Mouse (Mus musculus) heart, adult 8-10 months (tissue): ENCODE measurements at regions not wholly inside any gene's neighbourhood (a gene's known extent, or its start where the extent isn't known, plus 50 kb on each side); places are given as distances from the start of the nearest gene placed in this dataset.
"Not testable (repeated sequence)": the region's sequence is repeated elsewhere in the genome, so short reads cannot be mapped to it uniquely, and the experiment has no call there.

Source experiments
- DNase-seq: peaks from one replicate; pipeline ENCODE4 v3.0.0; 2022; ENCODE audit warnings: low spot score

DNA sequence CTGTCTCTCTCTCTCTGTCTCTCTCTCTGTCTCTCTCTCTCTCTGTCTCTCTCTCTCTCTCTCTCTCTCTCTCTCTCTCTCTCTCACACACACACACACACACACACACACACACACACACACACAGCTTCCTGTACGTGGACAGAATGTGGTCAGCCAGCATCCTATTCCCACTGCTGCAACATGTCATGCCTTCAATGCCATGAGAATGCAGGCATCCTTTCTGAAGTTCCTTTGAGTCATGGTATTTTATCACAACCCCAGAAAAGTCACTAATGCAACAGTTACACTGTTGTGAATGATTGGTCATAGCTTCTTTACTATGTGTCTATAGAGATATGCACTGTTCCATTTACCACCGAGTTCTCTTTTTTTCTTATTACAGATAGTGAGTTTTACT, 365.8 kb upstream of the Id2 start:
- not testable (repeated sequence) for DNase-seq

DNA sequence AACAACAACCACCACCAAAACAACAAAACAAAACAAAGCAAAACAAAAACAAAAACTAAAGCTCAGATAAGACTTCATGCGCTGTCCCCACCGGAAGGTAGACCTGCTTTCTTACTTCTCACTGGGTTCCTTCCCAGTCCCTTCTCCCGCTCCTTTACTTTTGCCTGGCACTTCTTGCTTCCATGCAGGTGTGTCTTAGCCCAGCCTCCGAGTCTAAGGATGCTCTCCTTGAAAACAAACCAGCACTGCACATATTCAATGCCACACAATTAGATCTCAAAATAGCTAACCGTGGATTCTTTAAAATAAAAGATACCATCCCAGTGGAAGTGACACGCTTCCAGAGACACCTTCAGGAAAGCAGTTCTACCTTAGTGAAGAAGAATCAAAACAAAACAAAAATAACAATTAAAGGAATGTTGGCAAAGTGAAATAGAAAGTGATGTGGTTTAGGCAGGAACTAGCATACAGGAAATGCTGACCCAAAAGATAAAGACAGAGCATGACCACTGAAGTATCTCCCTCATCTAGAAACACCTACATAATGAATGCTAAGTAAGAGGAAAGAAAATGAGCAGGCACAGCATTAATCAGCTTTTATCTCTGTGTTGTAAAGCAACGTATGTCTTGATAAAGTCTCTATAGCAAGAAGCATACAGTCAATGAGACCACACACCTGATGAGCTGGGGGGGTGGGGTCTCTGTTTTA, 358.5 kb upstream of the Id2 start:
- DNase-seq, result no peak

DNA sequence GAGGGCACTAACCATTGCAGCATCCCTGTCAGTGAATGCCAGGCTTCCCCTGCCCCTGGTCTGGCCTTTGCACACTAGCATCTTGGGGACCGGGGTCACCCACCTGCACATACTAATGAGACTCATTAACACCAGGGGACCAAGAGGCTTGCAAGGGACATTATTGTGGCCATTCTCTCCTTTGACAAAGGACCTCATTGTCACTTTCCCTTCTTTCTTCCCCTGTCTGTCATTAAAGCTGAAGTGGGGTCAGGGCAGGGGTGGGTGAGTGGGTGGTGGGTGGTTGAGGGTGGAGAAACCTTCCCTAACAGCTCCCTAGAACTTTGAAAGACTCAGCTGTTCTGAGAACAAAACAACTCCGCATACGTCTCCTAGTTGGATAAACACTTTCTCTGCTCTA, 356.4 kb upstream of the Id2 start:
- DNase-seq, result no peak

DNA sequence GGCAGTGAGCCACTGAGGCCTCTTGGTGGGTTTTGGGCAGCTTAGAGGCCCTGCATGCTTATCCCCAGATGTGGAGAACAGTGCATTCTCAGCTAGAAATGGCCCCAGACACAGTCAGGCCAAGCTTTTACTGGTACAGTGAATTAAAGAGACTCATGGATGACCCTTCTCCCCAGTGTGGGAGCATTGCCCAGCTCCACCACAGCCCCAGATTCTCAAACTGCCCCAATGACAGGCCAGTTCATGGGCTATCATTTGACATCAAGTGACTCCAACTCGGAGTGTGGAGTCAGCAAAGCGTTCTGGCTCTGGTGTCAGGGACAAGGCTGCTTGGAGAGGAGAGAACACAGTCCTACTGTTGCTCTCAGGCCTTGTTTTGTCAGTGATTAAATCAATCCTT, 354.2 kb upstream of the Id2 start:
- DNase-seq, result no peak

DNA sequence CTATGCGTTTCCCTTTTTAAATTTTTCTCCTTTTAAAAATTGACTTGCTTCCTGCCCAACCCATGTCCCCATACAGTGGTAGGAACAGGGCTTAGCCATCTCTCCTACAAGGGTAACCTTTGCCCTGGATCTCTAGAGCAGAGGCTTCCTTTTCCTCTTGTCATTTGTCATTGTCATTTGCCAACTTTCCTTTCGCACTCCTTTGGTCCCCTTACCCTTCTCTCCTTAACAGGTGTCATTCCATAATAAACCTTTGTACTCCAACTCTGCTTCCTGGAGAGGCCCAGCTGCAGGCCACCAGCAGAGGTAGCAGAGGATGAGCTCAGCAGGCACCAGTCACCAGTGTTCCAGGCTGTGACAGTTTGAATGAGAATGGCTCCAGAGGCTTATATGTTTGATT, 347.4 kb upstream of the Id2 start:
- no peak for DNase-seq

DNA sequence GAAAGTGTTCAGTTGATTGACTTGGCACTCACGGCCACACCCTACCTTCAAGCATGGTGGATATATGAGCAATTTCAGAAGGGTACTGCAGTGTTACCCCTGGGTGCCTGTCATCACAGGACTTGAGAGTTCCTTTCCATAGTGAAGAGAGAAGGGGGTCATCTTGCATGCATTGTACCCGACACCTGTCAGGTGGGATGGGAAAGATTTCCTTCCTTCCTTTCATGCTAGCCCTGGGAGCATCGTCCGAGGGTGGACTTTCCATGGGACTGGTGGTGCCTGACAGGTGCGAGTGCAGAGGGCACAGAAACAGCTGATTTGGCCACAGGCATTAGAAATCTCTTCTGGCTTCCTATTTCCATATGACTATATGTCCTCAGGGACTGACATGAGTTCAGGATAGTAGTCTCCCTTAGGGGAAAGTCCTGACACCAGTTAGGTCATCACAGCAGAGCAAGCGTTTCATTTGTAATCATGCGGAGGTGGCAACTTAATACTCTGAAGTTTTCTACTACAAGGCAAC, 342.1 kb upstream of the Id2 start:
- no peak for DNase-seq

DNA sequence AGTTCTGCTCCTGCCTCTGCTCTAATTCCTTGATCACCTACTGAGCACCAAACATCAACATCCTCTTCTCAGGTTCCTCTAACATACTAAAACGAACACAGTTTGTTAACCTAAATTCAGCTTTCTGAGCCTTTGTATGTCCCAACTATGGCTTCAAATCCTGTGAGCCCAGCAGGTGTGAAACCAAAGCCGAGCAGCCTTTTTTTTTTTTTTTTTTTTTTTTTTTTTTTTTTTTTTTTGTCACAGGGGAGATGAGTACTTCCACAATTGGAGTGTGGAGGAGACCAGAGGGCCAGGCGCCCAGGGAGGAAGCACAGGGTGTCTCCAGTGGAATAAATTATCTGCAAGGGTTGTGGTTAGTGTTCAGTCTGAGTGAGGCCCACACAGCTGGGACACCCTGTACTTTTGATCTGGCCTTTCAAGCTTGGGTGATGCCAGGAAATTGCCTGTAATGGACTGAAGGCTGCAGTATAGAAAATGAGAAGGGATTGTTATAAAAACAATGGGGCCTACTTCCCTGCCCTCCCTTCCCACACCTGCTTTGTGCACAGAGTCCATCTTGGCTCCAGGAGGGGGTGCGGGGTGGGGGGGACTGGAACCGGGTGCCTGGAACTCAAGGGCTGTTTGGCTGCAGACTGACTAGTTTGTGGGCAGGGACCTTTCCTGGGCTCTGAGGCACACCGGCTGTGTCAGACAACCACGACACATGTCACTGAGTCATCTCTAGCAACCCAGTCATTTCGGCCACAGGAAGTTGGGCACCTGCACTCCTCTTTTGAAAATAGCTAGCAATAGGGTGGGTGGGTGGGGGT, 341.5 kb upstream of the Id2 start:
- DNase-seq, result no peak

DNA sequence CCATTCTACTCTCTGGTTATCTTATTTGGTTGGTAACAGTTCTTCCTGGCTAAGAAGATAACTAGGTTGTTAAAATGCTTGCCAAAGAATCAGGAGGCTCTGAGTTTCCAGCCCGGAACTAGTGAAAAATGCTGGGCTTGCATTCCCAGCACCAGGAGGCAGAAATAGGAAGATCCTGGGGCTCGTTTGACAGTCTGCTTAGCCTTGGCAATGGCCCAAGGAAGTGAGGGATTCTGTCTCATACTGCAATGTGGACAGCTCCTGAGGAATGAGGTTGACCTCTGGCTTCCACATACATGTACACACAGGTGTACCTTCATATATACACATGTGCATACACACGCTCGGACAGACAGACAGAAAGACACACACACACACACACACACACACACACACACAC, 340.6 kb upstream of the Id2 start:
- DNase-seq, result no peak

DNA sequence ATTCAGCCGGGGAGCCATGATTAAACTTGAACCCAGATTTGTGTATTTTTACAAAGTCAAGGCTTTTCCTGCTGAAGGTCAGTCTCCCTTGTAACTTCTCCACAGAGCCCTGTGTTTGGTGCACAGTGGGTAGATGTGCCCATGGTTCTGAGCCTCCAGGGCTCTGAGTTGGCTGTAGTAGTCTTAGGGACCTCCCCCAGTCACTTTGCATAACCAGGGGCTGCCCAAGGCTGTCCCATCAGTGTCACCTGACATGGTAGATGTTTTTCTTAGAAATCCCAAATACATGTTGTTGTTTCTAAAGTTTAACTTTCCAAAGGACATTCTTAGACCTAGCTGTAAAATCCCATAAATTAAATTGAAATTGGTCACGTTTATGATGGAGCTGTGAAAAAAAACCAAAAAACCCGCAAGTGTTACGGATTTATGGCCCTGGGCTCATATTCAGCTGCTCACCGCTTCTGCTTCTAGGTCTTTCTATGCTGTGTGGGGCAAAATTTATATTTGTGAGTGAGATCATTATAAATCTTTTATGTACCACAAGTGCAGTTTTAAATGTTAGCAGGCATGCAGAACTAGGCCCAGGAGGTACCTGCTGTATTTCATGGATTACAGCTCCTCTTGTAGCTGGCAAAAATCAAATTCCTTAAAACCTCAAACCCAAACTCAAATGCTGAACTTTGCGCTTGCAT, 339.4 kb upstream of the Id2 start:
- DNase-seq, result no peak

DNA sequence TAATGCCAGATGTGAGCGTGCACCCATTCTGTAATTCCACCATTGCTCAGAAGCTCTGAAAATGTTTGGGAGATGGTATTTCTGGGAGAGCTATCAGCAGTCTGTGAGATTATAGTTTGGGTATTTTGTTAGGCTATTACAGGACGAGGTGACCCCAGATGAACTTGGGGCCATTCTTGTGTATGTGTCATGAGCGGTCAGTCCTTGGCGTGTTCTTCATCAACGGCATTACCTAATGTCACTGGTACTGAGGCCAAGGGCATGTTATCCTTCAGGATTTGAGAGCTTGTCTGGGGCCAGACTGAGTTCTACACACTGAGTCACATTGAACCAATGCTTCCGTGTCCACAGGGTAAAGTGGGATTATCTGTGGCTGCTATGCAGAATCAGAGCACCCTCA, 335.9 kb upstream of the Id2 start:
- DNase-seq, result no peak

DNA sequence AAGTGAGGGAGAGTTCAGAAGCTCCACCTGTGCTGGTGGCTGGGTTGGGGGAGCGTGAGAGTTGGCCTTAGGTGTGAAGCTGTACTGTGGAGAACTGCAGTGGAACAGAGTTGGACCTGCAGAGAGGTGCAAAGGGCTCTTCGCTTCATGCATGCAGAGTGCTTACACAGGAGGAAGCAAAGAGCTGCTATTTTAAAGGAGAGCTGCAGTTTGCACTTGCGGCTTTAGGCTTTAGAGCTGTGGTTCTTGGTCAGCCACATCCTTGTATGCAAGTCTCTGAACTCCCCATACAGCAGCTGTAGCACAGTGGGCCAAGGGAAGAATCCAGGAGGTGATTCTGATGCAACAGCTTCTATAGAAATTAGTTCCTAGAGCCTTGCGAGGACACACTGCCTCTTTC, 334.0 kb upstream of the Id2 start:
- no peak for DNase-seq

DNA sequence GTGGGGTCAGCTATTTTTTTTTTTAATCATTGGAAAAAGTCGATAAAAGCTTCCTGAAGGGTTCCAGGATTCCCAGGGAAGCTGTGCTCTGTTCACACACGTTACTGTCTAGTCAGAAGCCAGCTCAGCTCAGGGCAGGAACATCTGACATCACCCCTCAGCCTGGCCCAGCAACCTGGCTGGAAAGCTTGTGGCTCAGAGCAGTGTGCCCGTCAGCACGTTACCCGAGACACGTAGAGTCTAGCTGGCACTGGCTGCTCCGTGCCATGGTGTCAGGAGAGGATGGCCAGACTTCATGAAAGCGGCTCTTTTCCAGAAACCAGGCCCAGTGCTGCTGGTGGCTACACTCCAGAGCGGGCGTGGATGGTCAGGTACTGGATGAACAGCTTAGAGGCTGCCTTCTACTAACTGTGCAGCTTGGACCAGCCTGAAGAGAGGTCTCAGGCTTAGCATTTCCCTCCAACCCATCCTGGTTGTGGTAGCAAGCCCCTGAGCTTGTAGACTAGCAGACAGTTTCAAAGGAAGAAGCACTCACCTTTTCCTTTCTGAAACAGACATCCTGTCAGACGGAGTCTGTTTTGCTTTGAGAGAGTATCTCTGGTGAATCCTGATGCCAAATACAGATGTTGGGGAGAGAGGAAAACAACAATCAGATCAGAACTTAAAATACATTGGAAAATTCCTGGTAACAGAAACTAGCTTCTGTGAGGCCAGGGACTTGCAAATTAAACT, 331.1 kb upstream of the Id2 start:
- peak; percentile 20 for DNase-seq

DNA sequence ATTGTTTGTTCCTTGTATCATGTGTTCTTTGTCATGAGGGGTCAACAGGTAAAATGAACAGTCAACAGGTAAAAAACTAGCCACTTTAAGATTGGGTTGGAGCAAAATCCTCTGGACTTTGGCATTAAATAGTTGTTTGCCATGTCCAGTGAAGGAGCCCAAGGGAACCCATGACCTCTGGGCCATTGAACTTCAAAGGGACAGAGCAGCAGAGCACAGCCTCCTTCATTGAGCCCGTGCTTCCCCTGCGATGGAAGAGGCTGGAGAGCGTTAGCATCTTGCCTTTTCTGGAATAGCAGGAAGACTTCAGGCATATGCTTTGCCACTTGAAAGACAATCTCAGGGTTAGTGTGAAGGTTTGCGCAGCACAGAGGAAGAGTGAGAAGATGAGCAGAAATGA, 320.4 kb upstream of the Id2 start:
- no peak for DNase-seq

DNA sequence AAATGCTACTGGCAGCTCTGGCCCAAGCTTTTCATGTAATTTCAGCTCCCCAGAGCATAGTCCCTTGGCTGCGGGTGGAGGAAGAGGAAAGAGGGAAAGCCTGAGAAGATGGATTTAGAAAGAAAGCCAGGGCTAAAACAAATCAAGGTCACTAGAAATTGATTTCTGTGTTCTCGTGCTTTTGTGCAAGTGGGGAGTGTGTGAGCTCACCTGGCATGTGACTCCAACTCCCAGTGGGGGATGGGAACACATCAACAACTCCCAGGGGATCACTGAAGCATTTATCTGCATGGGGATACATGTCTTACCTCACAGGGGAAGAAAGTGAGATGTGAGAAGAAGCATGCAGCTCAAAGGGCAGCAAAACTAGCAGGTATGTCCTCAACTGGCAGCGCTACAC, 319.6 kb upstream of the Id2 start:
- DNase-seq, result no peak

DNA sequence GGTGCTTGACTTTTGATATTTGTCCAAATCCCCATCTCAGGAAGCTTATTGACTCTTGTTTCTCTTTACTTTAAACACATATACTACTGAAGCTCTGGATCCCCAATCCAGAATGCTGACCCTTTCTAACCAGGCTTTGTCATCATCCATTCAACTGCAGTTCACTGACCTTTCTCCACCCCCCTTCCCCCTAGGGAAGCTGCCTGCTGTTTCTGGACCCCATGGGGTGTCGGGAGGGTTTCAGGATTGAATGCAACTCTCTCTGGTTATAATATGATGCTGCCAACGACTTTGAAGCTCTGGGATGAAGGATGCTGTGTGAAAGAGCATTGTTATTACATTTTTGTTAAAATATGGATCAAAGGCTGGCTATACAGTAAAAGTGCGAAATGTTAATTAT, 318.7 kb upstream of the Id2 start:
- DNase-seq, result no peak

DNA sequence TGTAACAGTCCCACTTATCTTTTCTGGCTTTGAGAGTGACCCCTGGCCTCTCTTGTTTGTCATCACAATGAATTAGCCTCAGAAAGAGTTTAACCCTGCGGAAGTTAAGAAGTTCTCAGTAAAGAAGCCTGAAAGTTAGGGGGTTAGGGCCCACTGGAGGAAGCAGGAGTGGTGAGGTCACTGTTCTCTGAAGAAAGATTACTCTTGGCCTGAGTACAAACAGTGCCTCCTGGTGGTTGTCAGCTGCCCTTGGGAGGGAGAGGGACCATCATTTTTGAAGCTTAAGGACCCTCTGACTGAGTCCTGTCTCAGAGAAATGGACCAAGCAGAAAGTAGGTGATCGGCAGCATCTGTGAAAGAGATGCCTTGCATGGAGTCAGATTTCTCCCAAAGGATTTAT, 318.3 kb upstream of the Id2 start:
- peak; percentile 26 for DNase-seq

DNA sequence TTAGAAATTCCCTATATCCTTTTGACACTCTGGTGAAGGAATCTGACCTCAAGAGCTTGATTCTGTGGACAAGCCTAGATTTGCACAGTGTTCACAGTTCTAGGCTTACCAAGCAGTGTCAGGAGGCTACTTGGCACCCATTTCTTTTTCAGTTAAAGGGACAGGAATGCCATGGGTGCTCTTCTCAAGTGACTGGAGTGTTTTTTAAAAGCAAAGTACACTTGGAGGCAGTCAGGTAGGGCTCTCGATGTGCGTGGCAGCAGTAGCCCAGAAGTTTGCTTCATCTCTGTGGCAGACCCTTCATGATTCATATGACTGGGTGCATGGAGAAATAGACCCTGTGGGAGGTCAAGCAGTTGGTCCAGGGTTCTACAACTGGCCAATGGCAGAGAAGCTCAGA, 310.4 kb upstream of the Id2 start:
- no peak for DNase-seq

DNA sequence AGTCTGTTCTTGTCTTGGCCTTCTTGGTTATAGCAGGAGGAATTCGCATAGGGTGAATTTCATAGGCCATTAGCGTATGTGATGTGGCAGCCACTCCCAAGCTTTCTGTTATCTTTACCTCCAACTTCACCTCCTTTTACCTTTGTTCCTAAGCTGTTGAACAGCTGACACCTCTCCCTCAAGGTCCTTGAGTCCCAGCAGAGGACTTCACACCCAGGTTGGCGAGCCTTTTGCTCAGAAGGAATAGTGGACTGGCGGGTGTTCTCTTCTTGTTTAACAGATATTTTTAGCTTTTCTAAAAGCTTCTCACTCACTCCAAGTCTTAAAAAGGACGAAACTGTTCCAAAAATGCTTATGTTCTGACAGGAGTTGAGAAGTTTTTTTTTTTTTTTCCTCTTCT, 303.4 kb upstream of the Id2 start:
- no peak for DNase-seq

DNA sequence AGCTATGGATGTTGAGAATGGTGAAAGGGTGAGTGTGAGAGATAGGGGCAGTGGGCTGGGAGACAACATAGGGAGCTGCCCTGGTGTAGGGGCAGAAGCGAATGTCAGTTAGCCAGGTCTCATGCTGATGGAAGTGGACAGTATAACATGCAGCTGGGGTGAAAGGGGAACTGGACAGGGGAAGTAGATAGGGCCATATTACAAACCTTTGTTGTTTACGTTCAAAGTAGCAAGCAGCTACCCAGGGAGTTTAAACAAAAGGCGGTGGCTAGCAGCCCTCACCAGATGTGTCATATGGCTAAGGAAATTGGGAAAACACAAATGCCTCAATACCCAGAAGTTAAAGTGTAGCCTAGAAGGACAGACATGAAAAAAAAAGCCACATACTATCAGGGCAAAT, 301.8 kb upstream of the Id2 start:
- DNase-seq, result no peak

DNA sequence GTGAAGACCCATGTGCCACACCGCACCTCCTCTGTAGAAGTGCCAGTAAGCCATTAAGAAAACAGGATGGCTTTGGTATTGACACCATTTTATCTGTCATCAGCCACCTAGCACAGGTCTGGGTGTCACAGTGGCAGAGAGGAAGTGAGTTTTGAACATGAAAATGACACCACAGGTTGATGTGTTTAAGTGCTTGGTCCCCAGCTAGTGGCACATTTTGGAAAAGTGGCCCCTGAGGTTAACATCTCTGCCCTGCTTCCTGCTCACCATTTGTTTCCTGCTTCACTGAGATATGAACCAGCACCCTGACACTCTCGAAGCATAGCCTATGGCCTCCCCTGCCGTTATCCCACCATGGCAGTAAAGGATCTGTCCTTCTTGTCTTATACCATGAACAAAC, 297.4 kb upstream of the Id2 start:
- no peak for DNase-seq

DNA sequence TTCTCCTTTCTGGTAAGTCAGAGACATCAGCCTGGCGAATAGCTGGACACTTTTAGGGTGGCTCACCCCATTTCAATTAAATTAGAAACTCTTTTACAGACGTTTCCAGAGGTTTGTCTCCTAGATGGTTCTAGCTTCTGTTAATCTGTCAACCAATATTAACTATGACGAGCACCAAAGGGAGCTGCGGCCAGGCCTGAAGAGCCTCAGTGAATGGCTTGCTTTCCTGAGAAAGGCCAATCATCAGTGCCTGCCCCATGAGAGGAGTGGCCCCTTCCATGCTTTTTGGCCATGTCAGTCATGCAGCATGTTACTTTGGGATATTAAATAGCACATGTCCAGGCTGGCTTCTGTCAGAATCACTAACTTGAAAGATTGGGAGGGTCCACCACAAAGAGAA, 296.6 kb upstream of the Id2 start:
- no peak for DNase-seq

DNA sequence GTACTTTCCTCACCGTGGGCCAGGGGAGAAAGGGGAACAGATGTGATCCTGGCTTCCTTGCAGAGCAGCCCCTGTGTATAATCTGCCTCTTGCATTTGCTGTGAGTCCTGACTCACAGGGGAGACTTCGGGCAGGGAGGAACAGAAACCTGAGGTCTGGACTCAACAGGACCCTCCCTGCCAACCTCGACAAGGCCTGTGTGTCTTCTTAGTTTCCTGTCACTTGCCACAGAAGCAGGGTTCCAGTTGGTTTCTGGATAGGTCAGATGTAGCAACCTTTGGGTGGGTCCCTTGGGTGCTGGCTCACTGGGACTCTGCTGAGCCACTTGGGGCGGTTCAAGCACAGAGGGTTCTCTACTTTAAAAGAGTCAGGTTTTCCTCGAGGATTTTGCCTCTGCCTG, 292.3 kb upstream of the Id2 start:
- no peak for DNase-seq
